Mouse (Mus musculus): ENCODE results near the gene Cavin3.

DNA sequence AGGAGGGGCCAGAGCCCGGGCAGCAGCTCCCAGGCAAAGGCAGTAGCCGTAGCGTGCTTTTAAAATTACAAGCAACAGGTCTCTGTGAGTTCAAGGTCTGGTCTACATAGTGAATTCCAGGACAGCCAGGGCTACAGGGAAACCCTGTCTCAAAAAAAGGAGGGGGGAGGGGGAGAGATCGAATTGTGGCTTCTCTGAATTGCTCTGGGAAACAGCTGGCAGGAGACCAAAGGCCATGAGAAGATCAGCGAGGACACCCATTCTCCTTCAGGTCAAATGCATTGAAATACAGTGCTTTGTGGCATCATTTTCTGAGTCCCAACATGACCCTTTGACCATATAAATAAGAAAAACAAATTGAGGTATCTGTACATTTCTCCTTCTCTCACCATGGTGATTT, 2.9 kb upstream of the Cavin3 start:
- TF ChIP-seq CTCF (IDR thresholded peaks at IDR 0.05; ENCODE audit: control insufficient read depth, insufficient read depth, insufficient replicate concordance, low read depth, low read length) (no peak), POLR2A (IDR thresholded peaks at IDR 0.05; ENCODE audit: control insufficient read depth, low read depth, low read length) (no peak)
